Mouse (Mus musculus) testis, adult 2 months (tissue): ENCODE measurements at regions not wholly inside any gene's neighbourhood (a gene's known extent, or its start where the extent isn't known, plus 50 kb on each side); places are given as distances from the start of the nearest gene placed in this dataset.

Experiments
- CTCF ChIP-seq: fragments of 200-500 bp; IDR thresholded peaks from 2 replicates; pipeline ENCODE4 v1.5.1; 2012; ENCODE audit warnings: low read depth, mild to moderate bottlenecking, inconsistent platforms, low read length, moderate library complexity; ENCODE audit not compliant: control insufficient read depth, insufficient read depth, insufficient replicate concordance
- POLR2A ChIP-seq: fragments of 200-500 bp; IDR thresholded peaks from 2 replicates; pipeline ENCODE4 v1.6.1; 2012; ENCODE audit warnings: low read depth, mild to moderate bottlenecking, inconsistent platforms, low read length, moderate library complexity; ENCODE audit not compliant: control insufficient read depth

GRCm38 (mm10) chr1:73365842-73366241 is 350.1 kb upstream of the Tnp1 start:
- TF ChIP-seq CTCF (no peak), POLR2A (no peak)
